Mouse (Mus musculus) left cerebral cortex, postnatal 4 days (tissue): Measurements from ENCODE around the gene Rmnd5a. TPM values are rescaled to one million over a fixed set of nuclear protein-coding genes. Genes with fewer than 3 reads are reported as not detected.
"Not testable (repeated sequence)": the region's sequence is repeated elsewhere in the genome, so short reads cannot be mapped to it uniquely, and the experiment has no call there.

Experiments used
- DNase-seq: peaks from one replicate; pipeline ENCODE4 v3.0.0-alpha.2; 2022
- intact Hi-C: fragments of 180-260 bp; cut with DNase I; formaldehyde crosslinking; loops from one replicate; pipeline ENCODE4 v1.15.1; 2025
- total RNA-seq, 2 experiments: library from RNA; stranded (reverse); gene quantifications; 2 replicates each; pipeline ENCODE4 v1.2.3; 2021

Rmnd5a gene
- total RNA-seq: 10 to 100 TPM; 53.5 to 54.3 TPM

DNA sequence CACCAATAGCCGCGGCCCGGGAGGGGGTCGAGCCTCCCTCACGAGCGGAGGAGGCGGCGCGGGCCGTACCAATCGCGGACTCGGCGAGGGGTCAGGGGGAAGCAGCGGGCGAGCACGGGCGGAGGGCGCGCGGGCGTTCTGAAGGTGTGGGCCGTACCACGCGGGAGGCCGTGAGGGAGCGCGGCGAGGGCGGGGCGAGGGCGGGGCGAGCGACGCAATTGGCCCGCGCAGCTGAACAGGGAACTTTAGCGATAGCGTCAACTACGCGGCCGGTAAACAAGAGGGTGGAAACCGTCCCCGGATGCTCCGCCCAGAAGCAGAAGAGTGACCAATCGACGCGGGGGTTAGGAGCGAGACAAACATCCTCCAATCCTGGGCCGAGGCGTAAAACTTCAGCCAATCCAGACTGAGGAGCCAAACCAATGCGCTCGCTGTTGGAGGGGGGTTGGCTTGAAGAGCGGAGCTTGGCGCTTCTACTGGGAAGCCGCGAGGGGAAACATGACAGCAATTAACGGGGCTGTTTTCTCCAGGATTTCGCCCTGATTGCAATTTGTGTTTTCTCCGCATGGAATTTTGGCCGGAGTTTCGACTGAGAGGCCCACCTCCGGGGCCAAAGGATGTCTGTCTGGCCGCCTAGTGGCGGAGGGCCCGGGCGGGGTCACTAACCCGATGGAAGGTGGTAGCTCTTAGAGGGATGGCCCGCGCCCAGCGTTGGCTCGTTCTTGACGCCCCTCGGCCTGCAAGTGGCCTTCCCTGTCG, at the start of gene Rmnd5a:
Gene Rmnd5a, minus strand, starts transcription at position 146 of the 759 bp plus-strand sequence.
- intact Hi-C loops: loop anchor here (5.0 kb wide), 1 partner anchor 52 kb away; the partner anchor contains the start of gene Rnf103
- peak; percentile 99 for DNase-seq

DNA sequence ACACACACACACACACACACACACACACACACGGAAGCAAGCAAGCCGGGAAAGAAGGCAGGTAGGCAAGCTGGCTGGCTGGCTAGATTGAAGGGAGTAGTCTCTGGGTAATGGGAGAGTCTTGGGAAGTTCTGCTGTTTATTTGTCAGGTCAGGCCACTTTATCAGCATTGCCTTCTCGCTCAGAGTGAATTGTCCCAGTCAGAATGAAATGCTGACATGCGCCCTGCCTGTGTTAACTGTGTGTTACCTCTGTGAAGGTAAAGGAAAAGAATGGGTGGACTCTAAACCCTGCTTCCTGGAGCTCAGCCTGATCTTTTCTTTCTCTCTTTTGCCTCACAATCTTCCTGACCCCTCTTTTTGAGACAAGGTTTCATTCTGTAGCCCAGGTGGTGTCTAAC, 47.5 kb upstream of the Rmnd5a start:
- DNase-seq: no peak
- intact Hi-C loops: no loop called here

DNA sequence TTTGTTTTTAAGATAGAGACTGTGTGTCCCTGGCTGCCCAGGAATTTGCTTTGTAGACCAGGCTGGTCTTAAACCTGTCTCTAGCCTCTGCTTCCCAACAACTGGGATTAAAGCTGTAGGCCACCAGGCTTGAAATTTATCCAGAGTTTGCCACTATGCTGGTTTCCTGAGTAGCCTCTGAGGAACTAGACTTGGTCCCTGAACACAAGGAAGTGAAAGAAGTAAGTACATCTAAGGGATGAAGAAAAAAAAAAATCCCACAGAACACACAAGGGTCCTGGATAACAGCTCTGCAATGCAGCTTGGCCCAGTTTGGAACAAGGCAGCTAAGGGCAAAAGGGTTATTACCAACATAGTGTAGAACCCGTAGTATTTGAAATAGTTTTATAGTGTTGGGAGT, 46.4 kb upstream of the Rmnd5a start:
- DNase-seq: no peak
- intact Hi-C loops: no loop called here

DNA sequence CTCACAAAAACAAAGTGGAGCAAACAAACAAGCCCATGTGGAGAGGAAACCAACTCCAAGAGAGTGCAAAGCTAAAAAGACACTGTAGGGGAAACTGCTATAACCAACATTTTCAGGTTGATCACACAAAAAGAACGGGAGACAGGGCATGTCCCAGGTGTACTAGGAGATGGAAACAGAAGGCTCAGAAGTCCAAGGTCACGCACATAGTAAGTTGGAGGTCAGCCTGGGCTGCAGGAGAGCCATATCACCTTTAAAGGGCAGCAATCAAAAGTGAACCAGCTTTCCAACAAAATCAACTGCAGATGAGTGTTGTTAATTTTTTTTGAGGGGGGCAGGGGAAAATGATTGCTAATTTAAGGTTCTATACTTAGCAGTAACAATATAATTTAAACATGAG, 45.8 kb upstream of the Rmnd5a start:
- intact Hi-C loops: no loop called here

DNA sequence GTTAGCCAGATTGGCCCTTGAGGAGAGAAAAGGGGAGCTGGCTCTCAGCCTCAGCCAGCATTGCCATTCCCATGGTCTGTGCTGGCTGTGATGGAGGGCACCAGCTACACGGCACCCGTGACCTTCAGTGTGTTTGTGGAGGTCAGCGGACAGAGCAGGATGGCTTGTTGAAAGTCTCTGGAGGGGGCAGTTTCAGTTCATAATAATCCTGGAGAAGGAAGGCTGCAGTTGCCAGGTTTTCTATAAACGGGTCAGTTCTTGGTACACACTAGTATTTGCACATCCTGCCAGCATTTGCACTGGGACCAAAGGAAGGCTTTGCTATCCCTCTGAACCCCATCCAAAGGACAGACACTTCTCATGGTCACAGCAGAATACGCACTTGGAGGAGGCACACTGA, 44.8 kb upstream of the Rmnd5a start:
- intact Hi-C loops: no loop called here
- no peak for DNase-seq

More for the DNA sequence above, 45.8 kb upstream of the Rmnd5a start:
- DNase-seq: no peak

DNA sequence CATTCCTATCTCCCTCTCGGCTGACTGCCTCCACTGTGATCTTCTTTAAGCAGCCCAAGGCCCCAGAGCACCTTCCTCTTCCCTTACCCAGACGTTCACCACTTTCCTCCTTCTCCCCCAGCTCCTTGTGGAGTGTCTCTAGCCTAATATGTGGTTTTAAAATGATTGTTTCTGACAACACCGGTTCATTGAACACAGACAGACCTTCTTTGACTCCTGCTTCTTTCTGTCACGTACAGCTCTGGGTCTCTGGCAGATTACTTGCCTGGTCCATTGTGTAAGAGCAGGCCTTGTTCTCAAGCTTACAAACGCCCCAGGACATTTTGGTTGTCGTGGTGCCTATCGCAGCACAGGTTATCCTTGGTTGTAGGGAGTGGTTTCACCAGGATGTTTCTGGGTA, 40.7 kb upstream of the Rmnd5a start:
- intact Hi-C loops: no loop called here
- DNase-seq: no peak

DNA sequence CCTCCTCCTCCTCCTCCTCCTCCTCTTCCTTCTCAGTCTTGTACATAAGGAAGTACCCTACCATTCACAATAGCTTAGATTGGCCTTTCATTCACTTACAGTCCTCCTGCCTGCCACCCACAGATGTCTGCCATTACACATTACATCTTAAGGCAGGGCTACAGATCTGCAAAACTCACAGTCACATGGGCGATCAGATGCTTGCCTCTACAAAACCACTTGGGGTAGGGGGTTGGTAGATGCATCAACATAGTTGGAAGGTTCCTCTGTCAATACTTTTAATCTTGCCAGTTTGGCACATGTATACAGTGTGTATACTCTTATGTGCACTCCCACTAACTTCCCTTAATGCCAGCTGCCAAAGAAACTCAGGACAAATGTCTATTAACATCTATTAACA, 39.7 kb upstream of the Rmnd5a start:
- DNase-seq: no peak
- intact Hi-C loops: no loop called here

DNA sequence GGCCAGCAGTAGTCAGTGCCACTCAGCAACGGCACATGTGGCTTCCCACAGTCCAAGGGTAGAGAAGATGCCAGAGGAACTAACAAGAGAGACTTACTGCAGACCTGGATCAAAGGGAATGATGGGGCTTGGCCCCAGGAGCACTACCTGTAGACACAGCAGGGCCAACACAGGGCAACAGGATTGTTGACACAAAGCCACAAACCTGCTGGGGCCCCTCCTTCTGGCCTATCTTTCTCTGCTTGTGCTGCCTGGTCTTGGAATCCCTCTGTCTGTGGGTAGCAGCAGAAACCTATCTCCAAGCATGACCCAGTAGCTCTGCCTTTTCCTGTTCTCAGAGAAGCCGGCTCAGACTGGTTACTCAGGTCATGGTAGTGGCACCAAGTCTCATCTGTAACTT, 39.2 kb upstream of the Rmnd5a start:
- intact Hi-C loops, DNase-seq: not testable (repeated sequence)

DNA sequence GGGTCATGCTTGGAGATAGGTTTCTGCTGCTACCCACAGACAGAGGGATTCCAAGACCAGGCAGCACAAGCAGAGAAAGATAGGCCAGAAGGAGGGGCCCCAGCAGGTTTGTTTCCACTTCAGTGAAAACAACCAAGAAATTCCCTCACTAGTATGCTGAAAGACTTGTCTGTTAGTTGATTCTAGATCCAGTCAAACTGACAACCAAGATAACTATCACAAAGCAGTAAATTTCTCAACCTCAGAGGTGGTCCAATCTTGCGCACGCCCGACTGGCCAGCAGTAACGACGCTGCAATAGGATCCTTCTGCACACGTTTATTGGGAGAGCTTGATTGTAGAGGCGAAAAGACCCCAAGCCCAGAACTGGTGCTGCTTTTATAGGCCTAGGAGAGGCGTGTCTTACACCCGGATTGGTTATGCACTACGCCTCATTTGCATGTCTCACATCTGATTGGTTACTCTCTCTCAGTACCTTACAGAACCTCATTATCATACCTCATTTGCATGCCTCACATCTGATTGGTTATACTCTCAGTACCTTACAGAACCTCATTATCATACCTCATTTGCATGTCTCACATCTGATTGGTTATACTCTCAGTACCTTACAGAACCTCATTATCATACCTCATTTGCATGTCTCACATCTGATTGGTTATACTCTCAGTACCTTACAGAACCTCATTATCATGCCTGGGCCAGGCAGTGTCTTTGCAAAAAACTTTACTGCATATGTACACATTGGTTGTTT, 38.6 kb upstream of the Rmnd5a start:
- intact Hi-C loops, DNase-seq: not testable (repeated sequence)

DNA sequence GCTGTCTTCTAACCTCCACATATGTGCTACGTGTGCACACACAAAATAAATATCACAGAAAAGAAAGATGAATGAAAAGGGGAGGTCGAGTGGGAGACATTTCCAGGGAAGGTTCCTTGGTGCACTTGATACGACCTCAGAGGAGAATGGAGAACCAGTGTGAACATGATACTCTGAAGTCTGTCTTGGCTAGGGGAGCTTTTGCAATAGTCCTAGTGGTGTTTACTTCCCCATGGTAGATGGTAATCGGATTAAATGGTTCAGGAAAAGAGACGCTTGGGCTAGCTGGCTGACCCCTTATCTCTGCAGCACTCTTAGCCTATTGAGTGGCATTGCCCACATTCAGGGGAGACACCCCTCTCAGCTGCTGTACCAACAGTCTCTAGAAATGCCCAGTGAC, 36.3 kb upstream of the Rmnd5a start:
- intact Hi-C loops: no loop called here

DNA sequence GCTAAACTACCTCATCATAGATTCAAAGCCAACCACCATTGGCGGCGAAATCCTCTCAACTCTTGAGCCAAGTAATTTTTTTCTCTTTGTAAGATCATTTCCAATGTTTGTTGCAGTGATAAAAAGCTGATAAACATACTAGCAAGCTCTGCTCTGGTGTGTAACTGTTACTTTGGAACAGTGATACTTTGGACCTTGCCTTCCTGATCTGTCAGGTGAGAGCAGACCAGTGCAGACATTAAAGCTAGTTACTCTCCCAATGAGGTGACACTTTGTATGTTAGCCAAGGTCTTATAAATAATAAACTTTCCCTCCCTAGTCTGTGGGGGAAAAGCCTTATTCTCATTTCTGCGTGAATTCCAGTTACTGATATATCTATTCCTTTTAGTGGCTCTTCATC, 35.2 kb upstream of the Rmnd5a start:
- intact Hi-C loops: no loop called here

More for the DNA sequence above, 36.3 kb upstream of the Rmnd5a start:
- no peak for DNase-seq

DNA sequence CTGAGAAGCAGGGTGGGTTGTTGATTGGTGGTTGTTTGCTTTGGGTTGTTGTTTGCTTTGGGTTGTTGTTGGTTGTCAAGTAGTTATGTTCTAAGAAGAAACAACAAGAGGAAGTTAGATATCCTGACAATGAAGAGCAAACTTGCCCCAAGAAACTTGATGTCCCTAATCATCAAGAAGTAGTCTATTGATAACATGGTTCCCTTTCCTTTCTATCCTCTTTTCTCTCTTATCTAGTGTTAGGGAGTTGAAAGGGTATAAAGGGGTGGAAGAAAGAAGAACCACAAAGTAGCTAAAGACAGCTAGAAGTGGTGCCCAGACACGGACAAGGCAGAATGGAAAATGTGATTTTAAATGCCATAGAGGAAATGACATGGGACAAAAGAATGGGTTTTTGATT, 32.3 kb upstream of the Rmnd5a start:
- no peak for DNase-seq
- intact Hi-C loops: no loop called here

More for the DNA sequence above, 35.2 kb upstream of the Rmnd5a start:
- DNase-seq: no peak

DNA sequence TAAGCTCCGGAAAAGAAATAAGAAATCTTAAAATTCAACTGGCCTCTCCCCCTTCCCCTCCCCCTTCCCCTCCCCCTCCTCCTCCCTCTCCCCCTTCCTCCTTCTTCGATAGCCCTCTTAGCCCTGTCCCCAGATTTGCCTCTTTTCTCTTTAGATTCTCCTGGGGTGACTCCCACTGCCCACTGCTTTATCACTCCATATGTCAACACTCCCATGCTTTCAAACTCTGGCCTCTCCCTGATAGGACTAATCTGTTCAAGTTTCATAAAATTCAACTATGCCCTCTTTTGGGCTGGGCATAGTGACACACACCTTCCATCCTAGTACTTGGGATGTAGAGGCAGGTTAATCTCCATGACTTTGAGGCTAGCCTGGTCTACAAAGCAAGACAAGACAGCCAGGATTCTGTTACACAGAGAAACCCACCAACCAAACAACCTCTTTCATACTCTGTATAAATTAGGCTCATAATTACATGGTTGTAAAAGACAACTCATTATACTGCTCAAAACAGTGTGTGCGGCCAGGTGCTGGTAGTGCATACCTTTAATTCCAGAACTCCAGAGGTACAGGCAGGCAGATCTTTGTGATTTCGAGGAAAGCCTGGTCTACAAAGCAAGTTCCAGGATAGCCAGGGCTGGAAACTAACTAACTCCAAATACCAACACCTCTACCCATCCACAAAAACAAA, 31.5 kb upstream of the Rmnd5a start:
- DNase-seq: no peak
- intact Hi-C loops: no loop called here

DNA sequence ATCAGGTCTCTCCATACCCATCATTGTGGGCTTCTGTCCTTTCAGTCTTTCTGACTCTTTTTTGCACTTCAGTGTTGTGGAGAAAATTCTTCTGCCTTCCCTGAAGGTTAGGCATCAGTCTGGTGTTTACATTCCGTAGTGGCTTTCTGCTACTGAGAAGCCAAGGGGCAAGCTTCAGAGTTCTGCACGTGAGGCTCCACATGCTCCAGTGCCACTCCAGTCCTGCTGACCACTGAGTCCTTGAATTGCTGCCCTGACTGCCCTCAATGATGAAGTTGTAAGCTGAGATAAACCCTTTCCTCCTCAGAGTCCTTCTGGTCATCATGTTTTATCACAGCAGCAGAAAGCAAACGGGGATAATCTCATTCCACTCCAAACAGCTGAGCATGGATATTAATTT, 28.9 kb upstream of the Rmnd5a start:
- no peak for DNase-seq
- intact Hi-C loops: no loop called here

DNA sequence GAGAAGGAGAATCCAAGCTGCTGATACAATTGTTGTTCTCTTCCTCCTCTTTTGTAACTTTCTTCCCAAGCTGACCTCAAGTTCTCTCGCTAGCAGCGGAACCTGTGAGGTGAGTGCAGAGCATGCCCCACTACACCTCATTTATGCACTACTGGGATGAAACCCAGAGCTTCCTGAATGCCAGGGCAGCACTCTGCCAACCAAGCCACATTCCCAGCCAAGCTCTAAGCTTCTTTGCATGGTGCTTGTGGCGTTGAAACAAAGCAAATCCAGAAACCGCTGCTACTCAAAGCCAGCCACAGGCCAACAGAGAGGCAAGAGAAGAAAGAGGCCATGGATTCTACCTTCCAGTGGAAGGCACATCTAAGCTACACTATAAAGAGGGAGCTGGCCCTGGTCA, 27.3 kb upstream of the Rmnd5a start:
- intact Hi-C loops: no loop called here
- DNase-seq: peak; percentile 9

DNA sequence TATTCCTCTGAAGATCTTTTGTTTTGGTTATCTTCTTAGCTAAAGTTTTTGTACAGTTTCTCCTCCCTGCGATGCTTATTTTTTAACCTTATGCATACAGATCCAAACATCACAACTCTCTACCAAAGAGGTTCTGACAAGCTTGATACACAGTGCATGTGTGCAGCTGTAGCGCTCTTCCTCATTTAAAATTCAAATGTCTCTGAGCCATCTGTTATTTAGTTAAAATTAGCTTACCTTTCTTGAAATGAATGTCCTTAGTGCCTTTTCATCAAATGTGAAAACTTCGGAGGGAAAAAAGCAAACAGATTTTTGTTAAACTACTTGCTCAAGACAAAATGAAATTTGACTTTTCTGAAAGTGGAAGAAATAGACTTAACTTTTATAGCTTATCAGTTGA, 24.7 kb upstream of the Rmnd5a start:
- intact Hi-C loops: no loop called here
- no peak for DNase-seq

DNA sequence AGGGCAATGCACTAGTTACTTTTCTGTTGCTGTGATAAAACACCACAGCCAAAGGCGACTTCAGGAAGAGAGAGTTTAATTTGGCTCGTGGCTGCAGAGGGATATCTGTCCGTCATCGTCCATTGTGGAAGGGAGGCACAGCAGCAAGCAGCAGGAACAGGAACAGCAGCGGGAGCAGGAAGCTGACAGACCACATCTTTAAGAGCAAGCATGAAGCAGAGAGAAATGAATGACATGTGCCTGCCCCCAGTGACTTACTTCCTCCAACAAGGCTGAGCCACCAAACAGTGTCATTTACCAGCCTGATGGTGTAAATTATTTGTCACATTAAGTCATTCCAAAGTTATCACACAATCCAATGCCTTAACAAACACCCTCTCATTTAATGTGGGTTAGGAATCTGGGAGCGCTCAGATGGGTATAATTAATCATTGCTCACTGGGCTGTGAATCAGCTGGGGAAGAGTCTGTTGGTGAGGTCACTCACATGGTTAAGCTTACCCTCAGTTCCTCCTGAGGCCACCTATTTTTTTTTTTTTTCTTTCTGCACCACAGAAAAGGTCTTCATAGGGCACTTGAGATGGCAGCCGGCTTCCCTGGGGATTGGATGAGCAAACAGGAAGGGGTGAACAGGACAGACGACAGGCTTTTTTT, 17.6 kb upstream of the Rmnd5a start:
- no peak for DNase-seq
- intact Hi-C loops: no loop called here

DNA sequence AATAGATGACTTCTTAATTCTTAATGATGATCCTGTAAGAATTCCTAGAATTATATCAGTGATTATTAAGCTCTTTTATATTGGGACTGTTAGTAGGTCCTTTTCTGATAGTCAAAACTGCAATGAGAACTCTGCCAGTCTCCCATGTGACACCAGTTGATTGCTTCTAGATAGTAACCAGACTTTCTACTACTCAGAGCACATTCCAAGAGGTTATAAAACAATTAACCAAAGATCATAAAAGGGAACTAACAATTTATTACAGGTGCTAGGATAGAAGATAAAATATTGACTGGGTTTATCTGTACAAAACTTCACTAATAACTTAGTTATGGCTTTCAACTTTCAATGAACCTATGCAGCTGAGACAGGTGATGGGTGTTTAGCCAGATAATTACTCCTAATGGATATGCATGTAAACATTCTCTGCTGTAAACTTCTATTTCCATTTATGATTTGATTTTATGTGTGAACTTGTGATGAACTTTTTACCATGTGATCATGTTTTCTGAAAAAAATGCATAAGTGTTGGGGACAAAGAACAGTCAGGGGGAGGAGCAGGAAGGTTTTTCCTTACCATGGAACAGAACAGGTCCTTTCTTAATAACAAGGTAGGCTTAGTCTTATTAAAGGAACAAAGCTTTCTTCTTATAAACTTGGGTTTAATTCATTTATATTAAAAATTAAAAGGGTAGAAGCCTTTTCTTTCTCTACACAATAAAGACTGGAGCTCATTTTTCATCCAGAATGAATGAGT, 13.7 kb upstream of the Rmnd5a start:
- DNase-seq, intact Hi-C loops: not testable (repeated sequence)

DNA sequence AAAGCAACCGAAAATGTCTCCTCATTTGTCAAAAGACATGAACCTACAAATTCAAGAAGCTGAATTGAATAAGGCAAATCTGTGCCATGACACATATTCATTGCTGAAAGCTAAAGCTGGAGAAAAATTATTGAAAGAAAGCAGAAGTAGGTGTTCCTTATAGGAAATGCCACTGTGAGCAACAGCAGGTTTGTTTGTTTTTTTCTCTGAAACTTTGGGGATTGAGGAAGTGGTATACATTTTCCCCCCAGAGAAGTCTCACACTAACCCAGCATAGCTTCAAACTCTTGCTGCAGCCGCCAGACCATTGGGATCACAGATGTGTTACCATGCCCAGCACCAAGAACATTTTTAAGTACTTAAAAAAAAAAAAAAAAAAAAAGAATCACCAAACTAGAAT, 12.4 kb upstream of the Rmnd5a start:
- intact Hi-C loops: no loop called here
- DNase-seq: no peak

DNA sequence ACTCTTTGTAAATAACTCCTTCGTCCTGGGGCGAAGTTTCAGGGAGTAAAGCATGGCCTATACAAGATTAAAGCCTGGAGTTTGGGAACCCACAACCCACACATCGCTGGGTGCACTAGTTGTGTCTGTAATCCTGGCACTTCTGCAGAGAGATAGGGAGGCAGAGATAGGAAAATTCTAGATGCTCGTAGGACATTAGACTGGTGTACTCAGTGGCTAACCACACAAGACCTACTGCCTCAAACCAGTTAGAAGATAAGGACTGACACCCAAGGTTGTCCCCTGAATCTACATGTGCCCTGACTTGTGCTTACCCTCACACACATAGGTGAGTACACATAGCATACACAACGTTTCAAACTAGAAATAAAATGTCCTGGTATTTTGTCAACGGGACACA, 5.1 kb upstream of the Rmnd5a start:
- DNase-seq: no peak
- intact Hi-C loops: no loop called here
